Mouse (Mus musculus) midbrain, postnatal 0 days (tissue): Measurements from ENCODE around the gene Cxcl15. TPM values are rescaled to one million over a fixed set of nuclear protein-coding genes. Genes with fewer than 3 reads are reported as not detected.
A peak's percentile ranks its signal among the peaks of the same experiment; 100 is the strongest.

ENCODE experiments used
- ATAC-seq: fragments of 200-750 bp; cut with Nextera tagmentation; 2 replicates; pipeline ENCODE4 v1.8.0; 2017; ENCODE audit warnings: moderate number of reproducible peaks, mild to moderate bottlenecking, moderate TSS enrichment, moderate library complexity; ENCODE audit not compliant: low FRiP score
- DNase-seq: peaks from one replicate; pipeline ENCODE4 v3.0.0-alpha.2; 2015; ENCODE audit warnings: low spot score
- H3K27ac ChIP-seq: fragments of 300-500 bp; sonication (generic); 2 replicates; pipeline ENCODE4 v1.5.1; 2014; ENCODE audit warnings: low read depth, mild to moderate bottlenecking, low read length, mixed read lengths
- H3K27me3 ChIP-seq: fragments of 300-500 bp; sonication (generic); 2 replicates; pipeline ENCODE4 v1.6.1; 2014; ENCODE audit warnings: low read length, control low read depth, mixed read lengths; ENCODE audit not compliant: insufficient read depth
- H3K36me3 ChIP-seq: fragments of 300-500 bp; sonication (generic); 2 replicates; pipeline ENCODE4 v1.6.1; 2014; ENCODE audit warnings: low read length, control low read depth, mixed read lengths; ENCODE audit not compliant: insufficient read depth
- H3K4me1 ChIP-seq: fragments of 300-500 bp; sonication (generic); 2 replicates; pipeline ENCODE4 v1.6.1; 2014; ENCODE audit warnings: mild to moderate bottlenecking, control low read depth, antibody characterized with exemption, low read length, mixed read lengths; ENCODE audit not compliant: insufficient read depth
- H3K4me2 ChIP-seq: fragments of 300-500 bp; sonication (generic); 2 replicates; pipeline ENCODE4 v1.6.1; 2014; ENCODE audit warnings: low read depth, mild to moderate bottlenecking, low read length, mixed read lengths; ENCODE audit not compliant: poor library complexity, severe bottlenecking
- H3K4me3 ChIP-seq: fragments of 300-500 bp; sonication (generic); 2 replicates; pipeline ENCODE4 v1.5.1; 2014; ENCODE audit warnings: low read depth, mild to moderate bottlenecking, low read length, moderate library complexity
- H3K9ac ChIP-seq: fragments of 300-500 bp; sonication (generic); replicated peaks from 2 replicates; pipeline ENCODE4 v1.6.1; 2014; ENCODE audit warnings: mild to moderate bottlenecking, low read length, moderate library complexity, mixed read lengths; ENCODE audit not compliant: poor library complexity, severe bottlenecking
- H3K9me3 ChIP-seq: fragments of 300-500 bp; sonication (generic); 2 replicates; pipeline ENCODE4 v1.6.1; 2016; ENCODE audit warnings: low read length, control low read depth
- CTCF ChIP-seq: IDR thresholded peaks from 2 replicates; pipeline ENCODE4 v1.5.1; 2016; ENCODE audit warnings: antibody characterized with exemption, mild to moderate bottlenecking
- WGBS: fragments of 180-500 bp; shearing (Covaris S2); extraction: QIAGEN DNeasy Blood & Tissue Kit; methylation state at CpG from one replicate; pipeline ENCODE4 v1.1.7; 2014; 5-methylcytosine and 5-hydroxymethylcytosine counted together
- polyA plus RNA-seq: library from polyadenylated mRNA; unstranded; fragments of >200 nt; fragmentation: Nextera tagmentation; extraction: Ambion mirVana; gene quantifications from 2 replicates; pipeline ENCODE4 v1.2.1, GENCODE M21; 2015
- total RNA-seq: library from RNA; depleted of rRNA; stranded (reverse); fragments of >200 nt; gene quantifications from 2 replicates; pipeline ENCODE4 v1.2.3, GENCODE M21; 2014

Cxcl15 gene
- total and polyA plus RNA-seq, 2 experiments from 2014 or later, result not detected

DNA sequence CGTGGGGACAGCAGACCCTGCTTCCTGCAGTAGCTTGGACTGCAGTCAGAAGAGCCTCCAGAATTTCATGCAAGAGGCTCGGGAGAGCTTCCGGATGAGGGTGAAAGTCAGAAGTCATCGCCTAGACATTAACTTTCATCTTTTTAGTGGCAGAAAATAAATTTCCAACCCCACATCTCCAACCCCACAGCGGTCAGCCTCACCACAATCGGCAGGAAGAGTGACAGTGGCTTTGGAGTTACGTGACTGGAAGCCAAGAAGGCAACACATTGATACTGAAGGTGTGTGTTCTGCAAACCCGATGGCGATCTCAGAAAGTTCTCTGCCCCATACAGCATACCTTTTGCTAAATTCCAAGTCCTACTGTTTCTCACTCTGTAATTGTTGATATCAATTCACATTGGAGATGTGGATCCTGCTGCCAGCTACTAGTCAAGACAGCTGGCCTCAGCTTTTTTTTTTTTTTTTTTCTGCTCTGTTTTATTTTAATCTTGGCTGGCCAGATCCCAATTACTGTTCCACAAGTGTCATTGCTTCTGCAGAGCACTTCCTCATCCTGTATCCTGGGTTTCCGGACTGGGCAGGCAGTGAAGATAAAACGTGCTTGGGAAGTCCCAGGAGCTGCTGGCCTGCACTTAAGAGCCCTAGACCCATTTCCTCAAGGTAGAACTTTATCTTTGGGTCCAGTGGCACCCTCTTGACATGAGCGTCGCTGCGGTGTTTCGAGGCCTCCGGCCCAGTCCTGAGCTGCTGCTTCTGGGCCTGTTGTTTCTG lies 22.3 kb upstream of the Cxcl15 start, which contains the start of gene Pf4:
TSS of gene Pf4 (plus strand) at position 556 of the 774 bp plus-strand sequence.
- H3K36me3 ChIP-seq, result no peaks in the 10 kb centered on the region
- H3K9ac ChIP-seq, result no peak within 1 kb of the TSS
- no peaks in the 10 kb centered on the region for H3K4me1 ChIP-seq
- ATAC-seq (no peak), DNase-seq (no peak)
- no peak within 1 kb of the TSS for H3K4me2 ChIP-seq
- no peaks in the 10 kb centered on the region for H3K27me3 ChIP-seq
- no peaks in the 10 kb centered on the region for H3K9me3 ChIP-seq
- WGBS, result 93% methylated on average over 16 of the region's 16 CpGs
- H3K27ac ChIP-seq, result no peak within 1 kb of the TSS
- H3K4me3 ChIP-seq, result no peak within 1 kb of the TSS
- TF ChIP-seq CTCF, result no peak

DNA sequence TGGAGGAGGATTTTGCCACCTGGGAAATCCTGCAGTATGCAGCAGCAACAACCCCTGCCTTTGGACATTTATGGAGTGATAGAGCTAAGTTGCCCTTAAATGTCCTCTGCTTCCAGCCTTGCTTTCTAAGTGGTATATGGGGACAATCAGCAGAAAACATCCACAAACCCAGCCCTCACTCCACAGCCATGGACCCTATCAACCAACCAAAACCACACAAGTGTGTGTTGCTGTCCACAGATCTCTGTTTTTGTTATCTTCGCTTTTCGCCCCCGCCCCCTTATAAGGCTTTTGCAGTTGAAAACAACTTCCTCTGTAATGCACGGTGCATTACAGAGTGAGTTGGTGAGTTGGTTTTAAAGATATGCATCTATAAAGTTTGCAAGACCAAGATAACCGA lies 18.8 kb upstream of the Cxcl15 start:
- Histone ChIP-seq H3K4me3 (no peak overlapping the region), H3K4me1 (no peaks in the 10 kb centered on the region), H3K27ac (no peak overlapping the region), H3K27me3 (no peaks in the 10 kb centered on the region), H3K9me3 (no peaks in the 10 kb centered on the region), H3K4me2 (no peak overlapping the region), H3K9ac (no peak overlapping the region), H3K36me3 (no peaks in the 10 kb centered on the region)
- no peak for TF ChIP-seq CTCF
- no peak for ATAC-seq
- WGBS, result 93% methylated on average over 5 of the region's 5 CpGs
- no peak for DNase-seq

DNA sequence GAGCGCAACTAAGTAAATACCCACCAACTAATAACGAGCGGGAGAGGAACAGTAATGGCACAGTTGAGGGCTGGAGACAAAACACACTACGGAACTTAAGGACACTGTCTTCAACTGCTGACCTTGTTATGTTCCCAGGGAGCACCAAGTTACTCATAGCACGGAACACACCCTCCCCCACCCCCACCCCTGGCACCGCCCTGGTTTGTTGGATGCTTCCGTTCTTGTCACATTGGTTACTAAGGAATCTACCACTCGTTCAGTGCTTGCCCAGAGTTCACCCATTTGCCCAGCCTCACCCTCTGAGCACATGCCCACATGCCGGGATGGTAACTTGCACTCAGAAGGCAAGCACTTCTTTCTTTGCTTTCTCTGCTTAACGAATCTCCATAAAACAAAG lies 16.7 kb upstream of the Cxcl15 start:
- Histone ChIP-seq H3K27me3 (no peaks in the 10 kb centered on the region), H3K9me3 (no peaks in the 10 kb centered on the region), H3K9ac (no peak overlapping the region), H3K27ac (no peak overlapping the region), H3K4me2 (no peak overlapping the region), H3K4me3 (no peak overlapping the region), H3K4me1 (no peaks in the 10 kb centered on the region), H3K36me3 (no peaks in the 10 kb centered on the region)
- DNase-seq, result no peak
- 86% methylated on average over 10 of the region's 10 CpGs for WGBS
- no peak for ATAC-seq
- TF ChIP-seq CTCF, result no peak

- no peak overlapping the region for H3K4me3 ChIP-seq
- no peak overlapping the region for H3K27ac ChIP-seq
- H3K9ac ChIP-seq, result no peak overlapping the region
- no peaks in the 10 kb centered on the region for H3K4me1 ChIP-seq
- H3K4me2 ChIP-seq, result no peak overlapping the region
- no peak for DNase-seq
- H3K27me3 ChIP-seq, result no peaks in the 10 kb centered on the region
- no peak for TF ChIP-seq CTCF
- WGBS, result 83% methylated on average over 6 of the region's 6 CpGs
- no peaks in the 10 kb centered on the region for H3K36me3 ChIP-seq
- H3K9me3 ChIP-seq, result no peaks in the 10 kb centered on the region
- ATAC-seq, result no peak
Observed at GRCm38 (mm10) chr5:90778856-90779255, 15.5 kb upstream of the Cxcl15 start.

DNA sequence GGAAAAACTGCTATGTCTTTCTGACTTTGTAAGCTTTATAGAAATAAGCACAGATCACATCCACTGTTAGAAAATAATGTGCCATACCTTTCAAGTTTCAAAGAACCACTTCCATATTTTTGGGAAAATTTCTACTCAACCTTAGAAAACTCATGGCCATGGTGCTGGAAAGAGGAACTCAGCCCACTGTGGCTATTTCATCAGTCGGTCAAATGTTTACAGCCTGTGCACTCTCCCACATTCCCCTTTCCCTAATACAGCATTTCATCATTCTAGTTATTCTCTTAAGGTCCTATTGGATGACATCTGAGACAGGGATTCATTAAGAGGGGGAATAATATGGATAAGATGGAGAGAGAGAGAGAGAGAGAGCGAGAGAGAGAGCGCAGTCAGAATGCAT lies 10.6 kb upstream of the Cxcl15 start:
- Histone ChIP-seq H3K4me2 (no peak overlapping the region), H3K4me3 (no peak overlapping the region), H3K27me3 (no peaks in the 10 kb centered on the region), H3K36me3 (no peaks in the 10 kb centered on the region), H3K9ac (no peak overlapping the region), H3K27ac (no peak overlapping the region), H3K9me3 (no peaks in the 10 kb centered on the region), H3K4me1 (peaks cover 3% of the 10 kb centered on the region)
- no peak for TF ChIP-seq CTCF
- no peak for ATAC-seq
- WGBS, result 89% methylated on average over 3 of the region's 3 CpGs
- no peak for DNase-seq

GRCm38 (mm10) chr5:90785659-90786588 lies 8.4 kb upstream of the Cxcl15 start, which contains the start of gene Cxcl3:
Cxcl3 (plus strand) TSS chr5:90786103.
- WGBS, result 19% methylated on average over 24 of the region's 26 CpGs
- TF ChIP-seq CTCF, result peak; percentile 72
- peak; percentile 60 for DNase-seq
- no peaks in the 10 kb centered on the region for H3K9me3 ChIP-seq
- no peaks in the 10 kb centered on the region for H3K36me3 ChIP-seq
- H3K27ac ChIP-seq, result no peak within 1 kb of the TSS
- peaks cover 3% of the 10 kb centered on the region for H3K4me1 ChIP-seq
- ATAC-seq, result peak; percentile 85
- no peaks in the 10 kb centered on the region for H3K27me3 ChIP-seq
- H3K4me2 ChIP-seq, result peak within 1 kb of the TSS; percentile 82
- peak within 1 kb of the TSS; percentile 46 for H3K9ac ChIP-seq
- peak within 1 kb of the TSS; percentile 36 for H3K4me3 ChIP-seq
